Mouse (Mus musculus): ENCODE measurements at regions not wholly inside any gene's neighbourhood (a gene's known extent, or its start where the extent isn't known, plus 50 kb on each side); places are given as distances from the start of the nearest gene placed in this dataset.

DNA sequence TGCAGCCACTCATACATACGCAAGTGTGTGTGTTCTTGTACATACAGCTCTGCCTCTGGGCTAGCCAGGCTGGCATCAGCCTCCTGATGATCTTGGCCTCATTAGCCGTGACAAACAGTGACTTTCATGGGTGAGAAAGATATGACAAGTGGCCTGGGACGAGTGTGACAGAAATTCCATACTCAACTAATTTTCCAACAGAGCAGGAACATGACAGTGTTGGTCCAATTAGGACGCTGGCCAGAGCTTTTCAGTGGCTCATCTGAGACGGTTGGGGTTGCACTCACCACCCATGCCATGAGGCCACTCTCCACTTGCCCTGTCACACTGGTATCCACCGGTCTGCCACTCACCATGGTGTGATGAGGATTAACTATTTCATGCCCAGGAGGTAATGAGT is 226.2 kb upstream of the Zdhhc25 start:
- no peak for DNase-seq (ENCODE audit: low spot score)

- no peak for DNase-seq (ENCODE audit: low spot score)
Observed at GRCm38 (mm10) chr15:88379342-88379741, 220.8 kb upstream of the Zdhhc25 start.

DNA sequence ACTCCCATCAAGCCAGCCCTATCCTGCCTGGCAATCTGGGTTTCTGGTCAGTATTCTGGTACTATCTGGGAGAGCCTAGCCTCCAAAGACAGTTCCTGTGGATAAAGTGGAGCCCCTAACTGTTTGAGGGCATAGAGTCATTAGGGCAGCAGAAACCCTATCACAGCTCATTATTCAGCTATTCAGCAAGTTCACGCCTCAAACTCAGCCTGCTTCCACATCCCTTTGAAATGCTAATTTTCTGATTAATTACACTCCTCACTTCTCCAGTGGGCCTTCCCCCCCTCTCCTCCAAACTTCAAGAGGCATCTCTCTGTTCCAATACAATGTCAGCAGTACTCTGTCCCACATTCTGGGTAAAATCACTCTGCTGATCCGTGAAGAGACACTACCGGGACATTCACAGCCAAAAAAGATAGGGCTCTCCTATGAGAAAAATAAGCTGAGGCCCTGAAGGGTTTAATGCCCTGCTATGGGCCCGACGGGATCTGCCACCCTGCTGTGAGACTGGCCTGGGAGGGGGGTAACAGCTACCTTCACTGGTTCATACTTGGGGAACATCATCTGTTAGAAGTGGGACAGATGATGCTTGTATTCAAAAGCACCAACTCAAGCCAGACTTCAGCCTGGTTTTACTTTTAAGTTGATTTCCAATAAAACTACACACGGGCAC is 220.0 kb upstream of the Zdhhc25 start:
- no peak for DNase-seq (ENCODE audit: low spot score)

DNA sequence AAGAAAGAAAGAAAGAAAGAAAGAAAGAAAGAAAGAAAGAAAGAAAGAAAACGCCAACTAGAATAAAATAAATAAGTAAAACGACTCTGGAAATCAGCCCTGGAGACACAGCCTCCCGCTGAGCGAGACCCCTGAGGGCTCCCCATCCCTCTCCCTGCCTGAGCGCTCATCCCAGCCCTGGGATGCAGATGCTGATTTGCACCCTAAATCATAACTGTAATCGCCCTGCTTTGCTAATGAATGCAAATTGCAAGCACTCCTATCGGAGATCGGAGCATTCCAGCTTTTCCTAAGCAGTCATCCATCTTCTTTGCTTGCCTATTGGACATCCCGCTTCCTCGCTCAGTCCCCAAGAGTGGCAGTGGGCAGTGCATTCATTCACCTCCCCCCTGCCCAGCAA is 218.7 kb upstream of the Zdhhc25 start:
- DNase-seq (ENCODE audit: low spot score): no peak

DNA sequence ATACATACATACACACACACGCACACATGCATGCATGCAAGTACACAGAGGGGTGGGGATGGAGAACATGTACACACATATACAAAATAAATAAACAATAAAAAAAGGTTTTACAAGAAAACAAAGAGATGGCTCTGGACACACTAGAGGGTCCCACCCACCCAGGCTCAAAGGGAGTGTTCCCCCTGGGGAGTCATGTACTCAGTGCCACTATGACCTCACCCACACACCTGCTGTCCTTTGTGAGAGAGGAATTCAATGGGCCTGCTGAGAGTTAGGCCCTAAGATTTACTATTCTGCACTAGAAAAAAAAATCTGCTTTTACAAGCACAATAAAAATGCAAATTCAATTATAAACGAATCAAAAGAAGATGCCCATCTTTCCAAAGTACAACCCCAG is 214.2 kb upstream of the Zdhhc25 start:
- DNase-seq (ENCODE audit: low spot score): no peak

DNA sequence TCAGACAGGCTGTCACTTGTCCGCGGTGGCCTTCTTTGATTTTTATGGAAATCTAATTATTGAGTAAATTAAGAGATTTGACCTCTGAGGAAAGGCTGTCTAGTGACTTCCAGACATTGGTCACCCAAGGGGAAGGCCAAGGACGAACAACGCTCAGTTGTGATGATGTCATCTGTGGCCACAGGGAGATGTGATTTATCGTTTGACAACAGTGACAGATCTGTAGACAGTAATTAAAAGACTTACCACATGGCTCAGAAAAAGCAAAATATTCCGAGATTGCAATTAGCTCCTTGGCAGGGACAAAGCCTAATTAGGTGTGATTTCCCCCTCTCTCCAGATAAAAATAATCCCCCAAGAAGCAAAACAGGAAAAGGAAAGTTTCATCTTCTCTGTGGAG is 213.4 kb upstream of the Zdhhc25 start:
- DNase-seq (ENCODE audit: low spot score): no peak

DNA sequence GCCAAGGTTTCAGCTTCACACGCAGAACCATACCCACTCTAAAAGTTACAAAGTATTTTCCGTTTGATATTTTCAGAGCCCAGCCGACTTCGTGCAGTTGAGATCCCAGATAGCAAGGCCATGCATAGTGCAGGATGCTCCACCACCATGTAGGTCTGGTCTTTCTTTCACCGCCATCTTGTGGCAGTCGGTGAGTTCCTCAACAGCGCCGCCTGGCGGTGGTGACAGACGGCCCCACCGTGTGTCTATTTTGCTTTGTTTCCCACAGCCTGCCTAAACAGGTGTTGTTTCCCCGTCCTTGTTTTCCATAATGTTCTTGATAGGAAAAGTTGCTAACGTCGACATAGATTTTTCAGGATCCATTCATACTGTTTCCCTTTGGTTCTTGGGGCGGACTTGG is 208.3 kb upstream of the Zdhhc25 start:
- DNase-seq (ENCODE audit: low spot score): no peak

- no peak for DNase-seq (ENCODE audit: low spot score)
Observed at GRCm38 (mm10) chr15:88399064-88399463, 201.0 kb upstream of the Zdhhc25 start.

DNA sequence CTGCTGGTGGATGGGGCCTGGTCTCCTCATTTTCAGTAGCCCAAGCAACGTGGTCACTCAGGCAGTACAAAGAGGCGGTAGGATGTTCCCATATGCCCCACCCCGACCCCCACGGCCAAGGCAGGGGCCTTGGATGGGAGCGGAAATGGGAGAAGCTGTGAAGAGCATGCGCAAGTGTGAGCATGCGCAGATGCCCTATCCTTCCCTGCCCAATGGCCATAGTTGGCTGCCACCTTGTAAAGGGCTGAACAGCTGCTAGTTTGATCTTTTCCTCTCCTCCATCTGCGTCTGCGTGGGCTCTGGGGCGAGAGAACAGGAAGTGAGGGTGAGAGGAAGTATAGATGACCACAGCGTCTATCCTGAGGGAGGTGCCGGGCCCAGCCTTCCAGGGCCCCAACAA is 200.1 kb upstream of the Zdhhc25 start:
- no peak for DNase-seq (ENCODE audit: low spot score)

DNA sequence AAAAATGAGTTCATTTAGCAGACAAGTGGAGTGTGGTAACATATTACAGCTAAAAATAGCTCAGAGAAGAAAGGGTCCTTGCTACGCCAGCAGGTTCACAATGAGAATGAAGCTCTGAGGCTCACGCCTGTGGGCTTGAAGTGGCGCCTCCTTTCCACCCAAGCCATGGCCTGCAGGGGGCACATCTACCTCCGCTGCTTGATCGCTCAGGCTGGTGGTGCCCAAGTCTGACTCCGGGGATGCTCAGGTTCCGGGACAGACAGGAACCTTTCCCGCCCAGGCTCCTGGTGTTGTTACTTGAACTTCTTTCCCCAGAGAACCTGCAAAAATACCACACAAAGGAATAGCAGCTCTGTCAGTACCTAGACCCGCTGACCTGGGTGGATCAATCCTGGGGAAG is 199.3 kb upstream of the Zdhhc25 start:
- DNase-seq (ENCODE audit: low spot score): no peak

- no peak for DNase-seq (ENCODE audit: low spot score)
Observed at GRCm38 (mm10) chr15:88408461-88409379, 191.4 kb upstream of the Zdhhc25 start.

DNA sequence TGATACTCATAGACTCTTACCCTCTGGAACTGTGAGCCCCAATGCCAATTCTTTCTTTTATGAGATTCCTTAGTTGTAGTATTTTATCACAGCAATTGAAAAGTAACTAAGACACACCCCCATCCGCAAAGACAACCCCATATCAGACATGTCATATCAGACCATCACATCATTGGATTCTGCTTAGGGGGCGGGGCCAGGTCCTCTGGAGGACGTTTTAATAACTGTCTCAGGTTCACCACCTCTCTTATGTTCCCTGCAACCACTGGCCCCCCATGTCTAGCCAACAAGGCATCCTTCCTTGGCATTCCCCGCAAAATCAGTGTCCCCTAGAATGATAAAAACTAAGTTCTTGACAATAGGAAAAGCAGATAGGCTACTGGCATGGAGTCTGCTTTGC is 185.9 kb upstream of the Zdhhc25 start:
- no peak for DNase-seq (ENCODE audit: low spot score)

DNA sequence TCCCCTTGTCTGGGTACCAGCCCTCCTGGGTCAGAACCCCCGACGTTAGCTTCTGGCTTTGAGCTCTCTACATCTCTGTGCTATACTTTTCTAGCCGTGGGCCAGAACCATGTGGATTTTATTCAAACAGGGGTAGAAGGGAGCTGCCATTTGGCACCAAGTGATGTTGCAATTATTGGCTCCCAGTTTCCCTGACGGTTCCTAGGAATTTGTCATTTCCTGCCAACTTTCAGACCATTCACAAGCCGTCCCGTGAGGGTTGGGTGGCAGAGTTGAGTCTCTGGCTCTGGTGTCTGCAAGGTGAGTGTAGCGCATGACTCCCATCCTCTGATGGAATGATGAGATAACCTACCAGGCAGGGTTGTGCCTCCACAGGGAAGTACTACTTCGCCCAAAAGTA is 181.2 kb upstream of the Zdhhc25 start:
- no peak for DNase-seq (ENCODE audit: low spot score)

DNA sequence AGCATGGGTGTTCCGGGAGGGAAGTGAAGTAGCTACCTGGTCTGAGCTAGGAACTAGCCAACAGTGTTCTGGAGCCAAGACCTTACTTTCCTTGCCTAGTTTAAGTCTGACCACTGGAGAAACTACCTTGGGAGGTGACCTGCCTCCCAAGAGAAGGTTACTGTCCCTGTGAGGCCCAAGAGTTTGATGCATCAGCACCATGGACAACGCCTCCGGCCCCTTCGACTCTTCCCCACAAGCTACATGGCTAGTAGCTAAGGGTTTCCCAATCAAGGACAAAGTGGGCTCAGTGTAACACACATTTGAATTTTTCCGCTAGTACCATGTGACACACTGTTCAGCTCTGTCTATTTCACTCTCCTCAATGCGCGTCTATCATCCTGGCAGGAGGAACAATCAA is 171.7 kb upstream of the Zdhhc25 start:
- DNase-seq (ENCODE audit: low spot score): no peak

GRCm38 (mm10) chr15:88430941-88431340 is 169.2 kb upstream of the Zdhhc25 start:
- no peak for DNase-seq (ENCODE audit: low spot score)

DNA sequence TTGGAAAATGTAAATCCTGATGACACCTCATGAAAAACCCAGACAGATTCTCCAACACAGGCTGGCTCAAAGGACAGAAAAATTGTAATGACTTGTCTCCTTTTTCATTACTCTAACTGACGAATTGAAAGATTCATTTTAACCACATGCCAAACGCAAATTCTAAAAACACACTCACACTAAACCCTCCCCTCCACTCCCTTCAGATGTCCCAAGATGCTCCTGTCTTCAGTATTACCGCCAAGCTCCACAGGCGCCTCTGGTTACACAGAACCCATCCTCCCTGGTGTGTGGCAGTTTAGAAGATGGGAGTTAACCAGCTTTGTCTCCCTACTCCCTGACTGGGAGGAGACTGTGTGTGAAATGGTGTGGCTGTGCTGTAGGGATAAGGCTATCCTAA is 151.8 kb upstream of the Zdhhc25 start:
- DNase-seq (ENCODE audit: low spot score): no peak

DNA sequence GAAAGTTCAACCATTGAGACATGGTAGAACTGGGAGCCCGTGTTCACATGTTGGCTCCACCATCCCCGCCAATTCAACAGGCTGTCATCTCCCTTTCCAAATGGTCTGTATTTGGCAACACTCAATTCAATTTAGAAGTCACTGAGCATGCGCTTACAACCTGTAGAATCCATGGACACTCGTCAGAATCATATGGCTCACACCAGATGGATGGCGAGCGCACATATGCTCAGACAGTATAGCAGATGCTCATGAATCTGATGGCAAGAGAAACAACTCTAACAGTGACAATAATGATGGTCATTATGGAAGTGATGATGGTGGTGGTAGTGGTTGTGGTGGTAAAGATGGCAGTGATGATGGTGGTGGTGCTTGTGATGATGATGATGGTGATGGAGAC is 148.9 kb upstream of the Zdhhc25 start:
- DNase-seq (ENCODE audit: low spot score): no peak

DNA sequence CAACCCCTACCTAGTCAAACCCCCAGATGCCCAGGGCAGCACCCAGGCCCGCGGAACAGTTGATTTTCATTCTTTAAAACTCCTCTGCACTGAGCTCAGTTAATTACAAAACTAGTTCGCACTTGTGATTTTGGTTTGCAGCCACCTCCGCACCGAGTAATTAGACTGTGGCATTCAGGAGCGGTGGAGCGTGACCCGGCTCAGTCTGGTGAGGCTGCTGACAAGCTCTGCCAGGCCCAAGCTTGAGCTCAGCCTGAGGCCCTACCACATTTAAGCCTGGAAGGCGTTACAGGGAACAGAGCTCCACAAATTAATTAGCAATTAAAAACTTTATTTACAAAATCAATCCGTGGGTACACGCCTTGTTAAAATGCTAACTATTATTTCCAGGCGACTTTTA is 132.0 kb upstream of the Zdhhc25 start:
- no peak for DNase-seq (ENCODE audit: low spot score)

DNA sequence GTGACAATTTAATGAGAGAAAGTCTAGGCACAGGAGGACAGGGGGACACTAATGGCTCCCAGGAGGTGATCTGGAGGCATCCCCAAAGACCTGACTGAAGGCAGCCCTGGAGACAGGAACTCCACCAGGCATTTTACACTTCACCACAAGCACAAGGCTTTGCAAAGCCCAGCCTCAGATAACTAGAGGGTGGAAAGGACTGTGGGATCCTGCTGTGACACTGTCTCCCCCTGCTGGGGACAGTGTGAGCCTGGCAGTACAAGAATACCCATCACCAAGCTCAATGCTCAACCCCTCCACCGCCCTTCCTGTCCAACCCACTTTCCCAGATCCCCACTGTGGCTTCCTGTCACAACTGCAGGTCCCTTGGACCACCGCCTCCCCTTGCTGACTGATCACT is 131.3 kb upstream of the Zdhhc25 start:
- peak; percentile 3 for DNase-seq (ENCODE audit: low spot score)

- no peak for DNase-seq (ENCODE audit: low spot score)
Observed at GRCm38 (mm10) chr15:88469508-88470455, 130.3 kb upstream of the Zdhhc25 start.

DNA sequence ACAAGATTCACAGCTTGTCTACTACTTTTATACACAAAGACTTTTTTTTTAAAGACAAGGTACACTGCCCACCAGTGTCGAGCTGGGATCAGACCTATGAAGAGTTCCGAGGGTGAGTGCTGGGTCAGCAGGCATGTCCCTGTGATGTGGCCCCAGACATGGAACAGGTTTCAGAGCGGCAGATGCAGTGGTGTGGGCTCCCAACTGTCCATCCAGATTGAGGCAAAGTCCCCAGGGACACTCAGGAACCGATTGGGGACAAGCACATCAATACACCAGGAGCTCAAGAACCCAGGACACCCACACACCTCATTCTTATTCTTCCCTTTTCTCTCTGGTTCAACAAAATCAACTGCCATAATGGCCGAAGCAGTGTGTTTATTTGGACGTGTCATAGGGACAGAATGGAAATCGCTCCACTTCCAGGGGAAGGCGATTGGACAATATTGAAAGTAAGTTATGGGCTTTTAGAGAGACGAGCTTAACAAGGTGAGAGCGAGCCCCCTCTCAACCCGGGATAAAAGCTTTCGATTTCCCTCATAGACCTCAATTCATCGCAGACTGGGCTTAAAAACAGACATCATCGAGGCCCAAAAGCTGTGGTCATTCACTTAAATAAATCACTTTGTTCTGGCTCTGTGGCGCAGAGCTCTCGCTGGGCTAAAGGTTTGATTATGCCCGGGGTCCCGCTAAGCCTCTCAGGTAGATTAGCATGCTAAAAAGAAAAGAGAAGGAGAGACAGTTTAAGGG is 127.6 kb upstream of the Zdhhc25 start:
- DNase-seq (ENCODE audit: low spot score): no peak

DNA sequence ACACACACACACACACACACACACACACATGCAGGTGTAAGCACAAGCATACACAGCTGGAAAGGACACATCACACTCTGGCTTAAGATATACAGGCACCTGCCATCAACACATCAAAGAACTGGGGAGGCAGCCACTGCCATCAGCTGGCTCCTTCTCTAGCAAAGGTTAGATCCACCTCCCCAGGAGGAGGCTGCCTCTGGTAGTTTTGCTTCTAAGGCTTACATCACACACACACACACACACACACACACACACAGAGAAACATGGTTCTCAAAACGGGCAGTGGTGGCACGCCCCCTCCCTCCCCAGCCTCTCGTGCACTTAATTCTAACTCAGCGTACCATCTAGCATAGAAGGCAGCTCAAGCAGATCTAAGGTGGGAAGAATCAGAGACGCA is 126.9 kb upstream of the Zdhhc25 start:
- DNase-seq (ENCODE audit: low spot score): no peak

Measured in adipocyte (in vitro differentiated cells).